Mouse (Mus musculus): ENCODE measurements at regions not wholly inside any gene's neighbourhood (a gene's known extent, or its start where the extent isn't known, plus 50 kb on each side); places are given as distances from the start of the nearest gene placed in this dataset.

DNA sequence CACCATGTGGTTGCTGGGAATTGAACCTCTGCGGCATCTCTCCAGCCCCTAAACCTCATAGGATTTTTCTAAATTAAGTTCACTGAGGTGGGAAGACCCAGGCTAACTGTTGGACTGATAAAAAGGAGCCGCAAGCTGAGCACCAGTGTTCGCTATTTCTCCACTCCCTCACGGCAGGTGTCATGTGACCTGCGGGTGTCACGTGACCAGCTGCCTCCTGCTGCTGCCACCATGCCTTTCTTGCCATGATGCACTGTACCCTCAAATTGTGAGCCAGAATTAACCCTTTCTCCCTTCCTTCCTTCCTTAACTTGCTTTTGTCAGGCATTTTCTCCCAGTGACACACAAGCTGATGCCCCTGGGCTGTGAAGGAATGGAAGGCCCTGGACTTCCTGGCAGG lies 93.1 kb upstream of the Lpar1 start:
- DNase-seq (ENCODE audit: low spot score) (peak; percentile 21), ATAC-seq (ENCODE audit: insufficient number of reproducible peaks, low FRiP score, low TSS enrichment, low read depth) (no peak)
- Histone ChIP-seq H3K4me3 (ENCODE audit: low read depth, low read length) (no peak overlapping the region), H3K4me1 (ENCODE audit: control insufficient read depth, insufficient read depth, low read length) (peaks cover 3% of the 10 kb centered on the region; the same call in 1 of the 2 replicates), H3K9me3 (ENCODE audit: control insufficient read depth, low read length) (no peaks in the 10 kb centered on the region), H3K36me3 (ENCODE audit: control insufficient read depth, insufficient read depth, low read length) (no peaks in the 10 kb centered on the region), H3K27me3 (ENCODE audit: control insufficient read depth, insufficient read depth, low read length) (no peaks in the 10 kb centered on the region), H3K4me2 (ENCODE audit: low read depth, severe bottlenecking) (no peak overlapping the region), H3K27ac (replicated peaks; ENCODE audit: low read depth, low read length) (no peak overlapping the region), H3K9ac (ENCODE audit: low read length) (no peak overlapping the region)
- 93% methylated on average over 6 of the region's 6 CpGs for WGBS

DNA sequence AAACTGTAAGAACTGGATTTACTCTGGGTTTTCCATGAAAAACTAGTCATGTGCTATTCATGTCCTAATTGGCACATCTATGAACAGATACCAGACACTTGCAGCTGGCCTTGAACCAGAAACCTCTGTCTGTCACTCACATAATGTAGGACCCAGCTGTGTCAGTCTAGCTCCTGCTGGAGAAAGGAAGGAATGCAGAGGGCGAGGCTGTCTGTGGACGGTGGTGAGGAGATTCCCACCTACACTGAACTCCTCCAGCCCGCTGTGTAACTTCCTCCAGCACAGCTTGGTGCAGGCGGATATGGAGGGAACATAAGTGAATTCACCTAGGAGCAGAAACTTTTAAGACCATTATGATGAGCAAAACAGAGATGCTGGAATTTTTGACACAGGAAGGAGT lies 89.7 kb upstream of the Lpar1 start:
- Histone ChIP-seq H3K9ac (ENCODE audit: low read length) (no peak overlapping the region), H3K27me3 (ENCODE audit: control insufficient read depth, insufficient read depth, low read length) (no peaks in the 10 kb centered on the region), H3K4me1 (ENCODE audit: control insufficient read depth, insufficient read depth, low read length) (peaks cover 3% of the 10 kb centered on the region; the same call in 1 of the 2 replicates), H3K9me3 (ENCODE audit: control insufficient read depth, low read length) (no peaks in the 10 kb centered on the region), H3K27ac (replicated peaks; ENCODE audit: low read depth, low read length) (no peak overlapping the region), H3K4me2 (ENCODE audit: low read depth, severe bottlenecking) (no peak overlapping the region), H3K36me3 (ENCODE audit: control insufficient read depth, insufficient read depth, low read length) (no peaks in the 10 kb centered on the region), H3K4me3 (ENCODE audit: low read depth, low read length) (no peak overlapping the region)
- no peak for ATAC-seq (ENCODE audit: insufficient number of reproducible peaks, low FRiP score, low TSS enrichment, low read depth)
- DNase-seq (ENCODE audit: low spot score): peak; percentile 36
- WGBS: 39% methylated on average over 4 of the region's 4 CpGs

GRCm38 (mm10) chr4:58642236-58642635 lies 88.5 kb upstream of the Lpar1 start:
- WGBS: 92% methylated on average over 10 of the region's 10 CpGs
- Histone ChIP-seq H3K9me3 (ENCODE audit: control insufficient read depth, low read length) (no peaks in the 10 kb centered on the region), H3K4me2 (ENCODE audit: low read depth, severe bottlenecking) (no peak overlapping the region), H3K27ac (replicated peaks; ENCODE audit: low read depth, low read length) (no peak overlapping the region), H3K36me3 (ENCODE audit: control insufficient read depth, insufficient read depth, low read length) (no peaks in the 10 kb centered on the region), H3K9ac (ENCODE audit: low read length) (no peak overlapping the region), H3K4me3 (ENCODE audit: low read depth, low read length) (no peak overlapping the region), H3K4me1 (ENCODE audit: control insufficient read depth, insufficient read depth, low read length) (no peaks in the 10 kb centered on the region), H3K27me3 (ENCODE audit: control insufficient read depth, insufficient read depth, low read length) (no peaks in the 10 kb centered on the region)
- peak; percentile 17 for DNase-seq (ENCODE audit: low spot score)
- no peak for ATAC-seq (ENCODE audit: insufficient number of reproducible peaks, low FRiP score, low TSS enrichment, low read depth)

GRCm38 (mm10) chr4:58632696-58633095 lies 79.0 kb upstream of the Lpar1 start:
- Histone ChIP-seq H3K36me3 (ENCODE audit: control insufficient read depth, insufficient read depth, low read length) (no peaks in the 10 kb centered on the region), H3K27ac (replicated peaks; ENCODE audit: low read depth, low read length) (no peak overlapping the region)
- WGBS: 78% methylated on average over 1 of the region's 1 CpGs

DNA sequence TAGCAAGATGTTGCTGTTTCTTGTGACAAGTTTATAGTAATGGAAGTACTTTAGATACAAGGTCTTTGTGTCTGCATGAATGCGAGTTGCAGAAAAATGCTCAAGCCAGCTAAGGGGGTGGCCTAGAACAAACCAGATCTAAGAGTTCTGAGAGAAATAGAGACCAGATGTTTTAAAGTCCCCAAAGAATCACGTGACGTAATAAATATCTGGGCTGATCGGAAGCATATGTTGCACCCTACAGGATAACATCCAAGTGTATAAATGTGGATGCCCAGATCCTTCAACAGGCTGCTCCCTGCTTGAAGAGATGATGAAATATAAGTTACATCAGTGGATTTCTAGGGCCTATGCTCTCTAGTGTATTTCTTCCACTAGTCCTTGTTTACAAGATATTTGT lies 77.7 kb upstream of the Lpar1 start:
- ATAC-seq (ENCODE audit: insufficient number of reproducible peaks, low FRiP score, low TSS enrichment, low read depth) (peak; percentile 80), DNase-seq (ENCODE audit: low spot score) (peak; percentile 61)
- no peak overlapping the region for H3K4me2 ChIP-seq (ENCODE audit: low read depth, severe bottlenecking)
- 10% methylated on average over 4 of the region's 4 CpGs for WGBS
- H3K4me3 ChIP-seq (ENCODE audit: low read depth, low read length): no peak overlapping the region
- no peak overlapping the region for H3K9ac ChIP-seq (ENCODE audit: low read length)
- H3K27me3 ChIP-seq (ENCODE audit: control insufficient read depth, insufficient read depth, low read length): no peaks in the 10 kb centered on the region
- H3K36me3 ChIP-seq (ENCODE audit: control insufficient read depth, insufficient read depth, low read length): no peaks in the 10 kb centered on the region
- H3K27ac ChIP-seq (replicated peaks; ENCODE audit: low read depth, low read length): no peak overlapping the region
- peaks cover 8% of the 10 kb centered on the region; the same call in 1 of the 2 replicates for H3K4me1 ChIP-seq (ENCODE audit: control insufficient read depth, insufficient read depth, low read length)
- H3K9me3 ChIP-seq (ENCODE audit: control insufficient read depth, low read length): no peaks in the 10 kb centered on the region

More at GRCm38 (mm10) chr4:58632696-58633095, 79.0 kb upstream of the Lpar1 start:
- Histone ChIP-seq H3K9me3 (ENCODE audit: control insufficient read depth, low read length) (no peaks in the 10 kb centered on the region), H3K4me2 (ENCODE audit: low read depth, severe bottlenecking) (no peak overlapping the region), H3K4me3 (ENCODE audit: low read depth, low read length) (no peak overlapping the region), H3K9ac (ENCODE audit: low read length) (no peak overlapping the region), H3K27me3 (ENCODE audit: control insufficient read depth, insufficient read depth, low read length) (no peaks in the 10 kb centered on the region), H3K4me1 (ENCODE audit: control insufficient read depth, insufficient read depth, low read length) (peaks cover 8% of the 10 kb centered on the region; the same call in 1 of the 2 replicates)
- DNase-seq (ENCODE audit: low spot score) (no peak), ATAC-seq (ENCODE audit: insufficient number of reproducible peaks, low FRiP score, low TSS enrichment, low read depth) (no peak)

DNA sequence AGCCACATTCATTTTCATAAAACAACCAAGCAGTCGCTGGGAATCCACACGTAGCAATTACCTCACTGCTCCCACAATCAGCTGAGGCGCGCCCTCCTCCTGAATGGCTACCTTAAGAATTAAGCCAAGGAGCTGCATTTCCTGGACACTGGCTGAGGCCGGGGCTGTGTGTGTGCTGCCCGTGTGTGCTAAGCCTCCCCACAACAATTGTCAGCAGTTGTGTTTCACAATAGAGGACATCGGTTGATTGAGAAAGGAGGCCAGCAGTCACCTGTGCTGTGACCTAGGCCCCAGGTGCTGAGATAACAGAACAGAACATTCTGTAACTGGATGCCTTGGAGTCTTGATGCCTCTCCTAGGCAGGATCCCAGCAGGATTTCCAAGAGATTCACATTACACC lies 73.3 kb upstream of the Lpar1 start:
- no peaks in the 10 kb centered on the region for H3K27me3 ChIP-seq (ENCODE audit: control insufficient read depth, insufficient read depth, low read length)
- no peak overlapping the region for H3K4me2 ChIP-seq (ENCODE audit: low read depth, severe bottlenecking)
- no peak for DNase-seq (ENCODE audit: low spot score)
- no peak overlapping the region for H3K4me3 ChIP-seq (ENCODE audit: low read depth, low read length)
- no peaks in the 10 kb centered on the region for H3K36me3 ChIP-seq (ENCODE audit: control insufficient read depth, insufficient read depth, low read length)
- H3K27ac ChIP-seq (replicated peaks; ENCODE audit: low read depth, low read length): no peak overlapping the region
- 51% methylated on average over 7 of the region's 7 CpGs for WGBS
- ATAC-seq (ENCODE audit: insufficient number of reproducible peaks, low FRiP score, low TSS enrichment, low read depth): no peak
- no peaks in the 10 kb centered on the region for H3K4me1 ChIP-seq (ENCODE audit: control insufficient read depth, insufficient read depth, low read length)
- H3K9ac ChIP-seq (ENCODE audit: low read length): no peak overlapping the region
- no peaks in the 10 kb centered on the region for H3K9me3 ChIP-seq (ENCODE audit: control insufficient read depth, low read length)

DNA sequence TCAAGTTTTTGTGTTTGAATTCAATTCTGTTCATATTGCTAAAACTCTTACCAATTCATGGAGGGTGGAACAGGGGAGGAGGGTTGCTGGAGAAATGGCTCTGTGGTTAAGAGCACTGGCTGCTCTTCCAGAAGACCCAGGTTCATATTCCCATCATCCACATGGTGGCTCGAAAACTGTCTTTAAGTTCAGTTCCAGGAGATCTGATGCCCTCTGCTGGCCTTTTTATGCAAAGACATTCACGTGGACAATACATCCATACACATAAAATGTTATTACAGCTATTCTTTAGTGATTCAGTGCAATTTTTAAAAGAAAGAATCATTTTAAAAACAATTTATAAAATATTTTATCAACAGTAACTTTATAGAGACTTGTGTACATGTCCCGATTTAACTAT lies 70.4 kb upstream of the Lpar1 start:
- DNase-seq (ENCODE audit: low spot score) (no peak), ATAC-seq (ENCODE audit: insufficient number of reproducible peaks, low FRiP score, low TSS enrichment, low read depth) (no peak)
- no peak overlapping the region for H3K9ac ChIP-seq (ENCODE audit: low read length)
- no peak overlapping the region for H3K4me2 ChIP-seq (ENCODE audit: low read depth, severe bottlenecking)
- H3K27me3 ChIP-seq (ENCODE audit: control insufficient read depth, insufficient read depth, low read length): no peaks in the 10 kb centered on the region
- WGBS: 78% methylated on average over 3 of the region's 3 CpGs
- no peaks in the 10 kb centered on the region for H3K36me3 ChIP-seq (ENCODE audit: control insufficient read depth, insufficient read depth, low read length)
- H3K9me3 ChIP-seq (ENCODE audit: control insufficient read depth, low read length): no peaks in the 10 kb centered on the region
- H3K27ac ChIP-seq (replicated peaks; ENCODE audit: low read depth, low read length): no peak overlapping the region
- H3K4me3 ChIP-seq (ENCODE audit: low read depth, low read length): no peak overlapping the region
- no peaks in the 10 kb centered on the region for H3K4me1 ChIP-seq (ENCODE audit: control insufficient read depth, insufficient read depth, low read length)

DNA sequence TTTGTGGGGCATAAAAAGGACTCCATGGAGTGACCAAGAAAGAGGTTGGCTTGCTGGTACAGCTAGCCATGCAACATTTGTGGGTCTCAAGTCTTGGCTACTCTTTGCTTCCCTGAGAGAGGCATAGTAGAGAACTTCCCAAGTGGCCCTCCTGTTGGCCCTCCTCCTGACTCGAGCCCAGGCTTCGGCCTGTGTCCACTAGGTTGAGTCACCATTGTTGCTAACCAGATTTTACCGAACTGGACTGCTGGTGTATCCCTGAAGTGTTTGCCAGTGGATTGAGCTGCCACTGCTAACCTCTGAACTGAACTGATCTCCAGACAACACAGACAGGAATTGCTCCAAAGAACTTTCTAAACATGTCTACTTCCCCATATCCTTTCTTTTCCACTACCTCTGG lies 66.9 kb upstream of the Lpar1 start:
- 88% methylated on average over 3 of the region's 3 CpGs for WGBS
- ATAC-seq (ENCODE audit: insufficient number of reproducible peaks, low FRiP score, low TSS enrichment, low read depth): no peak
- Histone ChIP-seq H3K4me3 (ENCODE audit: low read depth, low read length) (no peak overlapping the region), H3K9me3 (ENCODE audit: control insufficient read depth, low read length) (no peaks in the 10 kb centered on the region), H3K36me3 (ENCODE audit: control insufficient read depth, insufficient read depth, low read length) (no peaks in the 10 kb centered on the region), H3K4me2 (ENCODE audit: low read depth, severe bottlenecking) (no peak overlapping the region), H3K4me1 (ENCODE audit: control insufficient read depth, insufficient read depth, low read length) (no peaks in the 10 kb centered on the region), H3K27me3 (ENCODE audit: control insufficient read depth, insufficient read depth, low read length) (no peaks in the 10 kb centered on the region), H3K27ac (replicated peaks; ENCODE audit: low read depth, low read length) (no peak overlapping the region), H3K9ac (ENCODE audit: low read length) (no peak overlapping the region)
- DNase-seq (ENCODE audit: low spot score): no peak

DNA sequence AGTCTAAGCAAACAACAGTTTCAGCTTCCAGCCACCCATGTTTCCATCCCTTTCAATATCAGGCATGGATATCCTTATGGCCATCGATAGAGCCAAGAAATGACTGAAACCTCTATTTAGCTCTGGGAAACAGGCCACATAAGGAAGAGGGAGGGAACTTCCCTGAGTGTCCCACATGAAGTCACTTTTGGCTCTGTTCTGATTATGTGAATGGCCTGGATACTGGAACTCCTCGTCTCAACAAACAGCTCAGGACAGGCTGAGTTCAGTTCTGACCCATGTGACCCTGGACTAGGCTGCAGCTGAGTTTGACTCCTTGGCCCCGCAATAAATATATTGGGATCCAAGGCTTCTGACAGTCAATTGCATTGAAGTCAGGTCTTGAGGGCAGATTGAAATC lies 63.6 kb upstream of the Lpar1 start:
- Histone ChIP-seq H3K36me3 (ENCODE audit: control insufficient read depth, insufficient read depth, low read length) (no peaks in the 10 kb centered on the region), H3K4me1 (ENCODE audit: control insufficient read depth, insufficient read depth, low read length) (no peaks in the 10 kb centered on the region), H3K27ac (replicated peaks; ENCODE audit: low read depth, low read length) (no peak overlapping the region), H3K4me2 (ENCODE audit: low read depth, severe bottlenecking) (no peak overlapping the region), H3K27me3 (ENCODE audit: control insufficient read depth, insufficient read depth, low read length) (no peaks in the 10 kb centered on the region), H3K9me3 (ENCODE audit: control insufficient read depth, low read length) (no peaks in the 10 kb centered on the region), H3K9ac (ENCODE audit: low read length) (no peak overlapping the region), H3K4me3 (ENCODE audit: low read depth, low read length) (no peak overlapping the region)
- DNase-seq (ENCODE audit: low spot score) (peak; percentile 17), ATAC-seq (ENCODE audit: insufficient number of reproducible peaks, low FRiP score, low TSS enrichment, low read depth) (no peak)
- WGBS: 86% methylated on average over 3 of the region's 3 CpGs

All from limb, embryonic 11.5 days (tissue).